Mouse (Mus musculus): ENCODE measurements around the gene Stpg2.

GRCm38 (mm10) chr3:139502216-139502615 lies 296.7 kb downstream of the Stpg2 start:
- no peak for TF ChIP-seq CTCF (IDR thresholded peaks at IDR 0.05; ENCODE audit: low read depth, low read length)
- no peak for TF ChIP-seq POLR2A (IDR thresholded peaks at IDR 0.05; ENCODE audit: extremely low read depth, insufficient read depth, low read length)

Data from liver, adult 2 months (tissue).